ENCODE assay signal across 22 mouse cellular contexts in the genomic region with DNA sequence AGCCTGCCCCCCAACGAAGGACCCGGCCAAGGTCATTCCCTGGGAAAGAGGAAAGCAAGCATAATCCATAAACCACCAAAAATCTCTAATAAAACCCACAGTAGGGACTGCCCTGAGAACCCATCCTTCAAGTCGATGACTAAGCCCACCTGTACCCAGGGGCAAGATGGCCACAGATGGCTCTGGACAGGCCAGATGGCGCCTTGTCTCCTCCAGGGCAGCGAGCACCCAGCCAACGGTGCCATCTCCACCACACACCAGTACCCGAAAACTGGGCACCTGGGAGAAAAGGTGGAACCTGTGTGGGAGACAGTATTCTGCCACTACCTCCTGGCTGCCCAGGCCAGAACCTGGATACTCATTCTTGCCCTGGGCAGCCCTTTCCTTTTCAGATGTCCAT. TPM values are rescaled to one million over a fixed set of nuclear protein-coding genes. Genes with fewer than 3 reads are reported as not detected.
DNase-seq lines count a peak whose midpoint lies in the region; ATAC-seq and TF ChIP-seq lines count a peak whose summit lies in the region.
"Had no signal": no experiment of that assay in that cellular context is flagged by ENCODE, and none has a peak within 500 bp of the region (broad histone marks: within the 10 kb centered on the region; RNA-seq: fewer than 3 reads in every experiment).

No protein-coding gene starts in this region.

- H3K27me3 ChIP-seq in hindbrain, postnatal 0 days (ENCODE audit: insufficient read depth, low read length), result no peaks in the 10 kb centered on the region
- no peaks in the 10 kb centered on the region for H3K27me3 ChIP-seq in hindbrain, embryonic 12.5 days
- H3K27me3 ChIP-seq in myocyte (ENCODE audit: control insufficient read depth, insufficient read depth, insufficient read length), result no peaks in the 10 kb centered on the region
- no peaks in the 10 kb centered on the region for H3K27me3 ChIP-seq in hindbrain, embryonic 11.5 days (ENCODE audit: control insufficient read depth, insufficient read depth, low read length)
- H3K27me3 ChIP-seq: embryonic facial prominence, embryonic 15.5 days; forebrain, embryonic 12.5 days; hindbrain, embryonic 15.5 days had no signal

- TF ChIP-seq CTCF in hindbrain, postnatal 0 days (IDR thresholded peaks at IDR 0.05; ENCODE audit: low read depth), result no peak

- peaks cover 53% of the 10 kb centered on the region for H3K36me3 ChIP-seq in hindbrain, postnatal 0 days (ENCODE audit: insufficient read depth, low read length)
- H3K36me3 ChIP-seq in hindbrain, embryonic 12.5 days, result peaks cover 89% of the 10 kb centered on the region
- no peaks in the 10 kb centered on the region for H3K36me3 ChIP-seq in myocyte (ENCODE audit: control insufficient read depth, insufficient read depth)
- H3K36me3 ChIP-seq in hindbrain, embryonic 11.5 days (ENCODE audit: control insufficient read depth, insufficient read depth, low read length), result peaks cover 10% of the 10 kb centered on the region; the same call in 1 of the 2 replicates

- peak; percentile 58 for DNase-seq in cerebellum, adult 8-10 months
- no peak for DNase-seq in cerebellum, postnatal 4 days (ENCODE audit: low spot score in 2 of 2)
- no peak for DNase-seq in hindbrain, postnatal 0 days (ENCODE audit: low spot score)
- peak; percentile 40 to 53 for DNase-seq in cerebellum, postnatal 14 days
- DNase-seq in hindbrain, embryonic 11.5 days (ENCODE audit: low spot score), result no peak
- DNase-seq: adrenal gland, adult 8-10 months; adrenal gland, postnatal 36 days; embryo, embryonic 11 days; gastrocnemius, postnatal 14 days; heart, postnatal 10 days; kidney, adult 8-10 months had no signal

- H3K79me2 ChIP-seq in myocyte (ENCODE audit: control insufficient read depth, insufficient read depth), result no peaks in the 10 kb centered on the region

- no peaks in the 10 kb centered on the region for H3K9me3 ChIP-seq in hindbrain, postnatal 0 days (ENCODE audit: low read length)
- no peaks in the 10 kb centered on the region for H3K9me3 ChIP-seq in hindbrain, embryonic 12.5 days (replicated peaks)
- no peaks in the 10 kb centered on the region for H3K9me3 ChIP-seq in hindbrain, embryonic 11.5 days (ENCODE audit: control insufficient read depth, low read length)
- H3K9me3 ChIP-seq: embryonic facial prominence, embryonic 15.5 days; forebrain, embryonic 12.5 days; G1E; hindbrain, embryonic 15.5 days had no signal

- no peak overlapping the region for H3K27ac ChIP-seq in hindbrain, postnatal 0 days
- H3K27ac ChIP-seq in hindbrain, embryonic 12.5 days, result no peak overlapping the region
- H3K27ac ChIP-seq in hindbrain, embryonic 11.5 days (ENCODE audit: low read depth, low read length), result no peak overlapping the region
- H3K27ac ChIP-seq: embryonic facial prominence, embryonic 15.5 days; forebrain, embryonic 12.5 days; hindbrain, embryonic 15.5 days had no signal

- no peak for TF ChIP-seq POLR2A in myocyte (IDR thresholded peaks at IDR 0.05; ENCODE audit: insufficient read length, low read depth)

- H3K4me1 ChIP-seq in hindbrain, postnatal 0 days (ENCODE audit: insufficient read depth, low read length), result no peaks in the 10 kb centered on the region
- H3K4me1 ChIP-seq in hindbrain, embryonic 12.5 days, result no peaks in the 10 kb centered on the region
- H3K4me1 ChIP-seq in hindbrain, embryonic 11.5 days (replicated peaks; ENCODE audit: control insufficient read depth, insufficient read depth, low read length), result no peaks in the 10 kb centered on the region
- H3K4me1 ChIP-seq: embryonic facial prominence, embryonic 15.5 days; forebrain, embryonic 12.5 days; hindbrain, embryonic 15.5 days had no signal

- no peak overlapping the region for H3ac ChIP-seq in myocyte (ENCODE audit: control insufficient read depth, insufficient read length)

- WGBS in hindbrain, postnatal 0 days, result 89% methylated on average over 7 of the region's 7 CpGs
- WGBS in hindbrain, embryonic 12.5 days, result 93% methylated on average over 7 of the region's 7 CpGs
- 89% methylated on average over 7 of the region's 7 CpGs for WGBS in hindbrain, embryonic 11.5 days

- 0 out of 2 replicates have a peak overlapping the region, but pooled peaks have one; percentile 9 for H3K9ac ChIP-seq in hindbrain, postnatal 0 days (replicated peaks; ENCODE audit: low read length)
- no peak overlapping the region for H3K9ac ChIP-seq in hindbrain, embryonic 12.5 days
- no peak overlapping the region for H3K9ac ChIP-seq in hindbrain, embryonic 11.5 days (ENCODE audit: low read depth, low read length)
- H3K9ac ChIP-seq: embryonic facial prominence, embryonic 15.5 days; forebrain, embryonic 12.5 days; hindbrain, embryonic 15.5 days had no signal

- no peak overlapping the region for H3K4me2 ChIP-seq in hindbrain, postnatal 0 days (ENCODE audit: low read depth, low read length)
- H3K4me2 ChIP-seq in hindbrain, embryonic 12.5 days (replicated peaks), result no peak overlapping the region
- H3K4me2 ChIP-seq in myocyte (ENCODE audit: low read depth), result no peak overlapping the region
- no peak overlapping the region for H3K4me2 ChIP-seq in hindbrain, embryonic 11.5 days (replicated peaks; ENCODE audit: low read depth, low read length)
- H3K4me2 ChIP-seq: embryonic facial prominence, embryonic 15.5 days; forebrain, embryonic 12.5 days; hindbrain, embryonic 15.5 days had no signal

- ATAC-seq in hindbrain, postnatal 0 days, result no peak
- no peak for ATAC-seq in hindbrain, embryonic 12.5 days (ENCODE audit: low FRiP score)
- ATAC-seq in hindbrain, embryonic 11.5 days (ENCODE audit: low FRiP score), result no peak
- ATAC-seq: CD4-positive, CD25-positive, alpha-beta regulatory T cell, adult 4 months; forebrain, embryonic 16.5 days; inflammation-experienced regulatory T-cells, adult 6 months; intestine, postnatal 0 days had no signal

- H3K4me3 ChIP-seq in hindbrain, postnatal 0 days (ENCODE audit: low read length), result no peak overlapping the region
- H3K4me3 ChIP-seq in hindbrain, embryonic 12.5 days, result no peak overlapping the region
- H3K4me3 ChIP-seq in myocyte, result no peak overlapping the region
- H3K4me3 ChIP-seq in hindbrain, embryonic 11.5 days (ENCODE audit: low read depth, low read length), result no peak overlapping the region
- H3K4me3 ChIP-seq: embryonic facial prominence, embryonic 15.5 days; erythroblast, embryonic 14.5 days; forebrain, embryonic 12.5 days; hindbrain, embryonic 15.5 days had no signal

TF ChIP-seq in myocyte, 11 proteins besides CTCF, POLR2A, EP300 and RAD21:
- TF ChIP-seq USF1 (IDR thresholded peaks at IDR 0.05; ENCODE audit: low read depth) (no peak), POLR2AphosphoS2 (IDR thresholded peaks at IDR 0.05; ENCODE audit: insufficient read length, low read depth) (peak; percentile 26)

RNA-seq across cellular contexts. Expression of a gene that starts 9.8 kb away (rescaled TPM):
- total RNA-seq in hindbrain, postnatal 0 days (2014; rRNA removed), result 4.9 and 11.4 TPM in 2 replicates
- 8.0 and 8.2 TPM in 2 replicates for polyA plus RNA-seq in hindbrain, postnatal 0 days (2015; fragmentation: Nextera tagmentation; extraction: Ambion mirVana)
- polyA plus RNA-seq in hindbrain, embryonic 12.5 days (2016; fragmentation: Nextera tagmentation; extraction: Ambion mirVana), result 11.2 and 12.9 TPM in 2 replicates
- polyA plus RNA-seq in myocyte (2012; fragmentation: generic; extraction: Trizol), result 4.3 TPM
- polyA plus RNA-seq in hindbrain, embryonic 11.5 days (2014; fragmentation: Nextera tagmentation; extraction: Ambion mirVana), result 8.7 and 9.4 TPM in 2 replicates

RNA-seq across cellular contexts. Expression of a gene that starts 19.1 kb away (rescaled TPM):
- total RNA-seq in hindbrain, postnatal 0 days (2014; rRNA removed), result 48.2 and 64.4 TPM in 2 replicates
- 19.3 and 20.0 TPM in 2 replicates for polyA plus RNA-seq in hindbrain, postnatal 0 days (2015; fragmentation: Nextera tagmentation; extraction: Ambion mirVana)
- 21.9 and 23.5 TPM in 2 replicates for polyA plus RNA-seq in hindbrain, embryonic 12.5 days (2016; fragmentation: Nextera tagmentation; extraction: Ambion mirVana)
- 4.3 TPM for polyA plus RNA-seq in myocyte (2012; fragmentation: generic; extraction: Trizol)
- polyA plus RNA-seq in hindbrain, embryonic 11.5 days (2014; fragmentation: Nextera tagmentation; extraction: Ambion mirVana), result 8.2 and 9.5 TPM in 2 replicates

RNA-seq across cellular contexts. Expression of a gene that starts 20.8 kb away (rescaled TPM):
- total RNA-seq in hindbrain, postnatal 0 days (2014; rRNA removed), result 43.6 and 50.0 TPM in 2 replicates
- 38.7 and 40.6 TPM in 2 replicates for polyA plus RNA-seq in hindbrain, postnatal 0 days (2015; fragmentation: Nextera tagmentation; extraction: Ambion mirVana)
- 21.6 and 22.3 TPM in 2 replicates for polyA plus RNA-seq in hindbrain, embryonic 12.5 days (2016; fragmentation: Nextera tagmentation; extraction: Ambion mirVana)
- 15.1 TPM for polyA plus RNA-seq in myocyte (2012; fragmentation: generic; extraction: Trizol)
- polyA plus RNA-seq in hindbrain, embryonic 11.5 days (2014; fragmentation: Nextera tagmentation; extraction: Ambion mirVana), result 20.4 and 22.3 TPM in 2 replicates

RNA-seq across cellular contexts. Expression of a gene that starts 20.8 kb away (rescaled TPM):
- 75.5 and 87.8 TPM in 2 replicates for total RNA-seq in hindbrain, postnatal 0 days (2014; rRNA removed)
- 40.2 and 43.5 TPM in 2 replicates for polyA plus RNA-seq in hindbrain, postnatal 0 days (2015; fragmentation: Nextera tagmentation; extraction: Ambion mirVana)
- polyA plus RNA-seq in hindbrain, embryonic 12.5 days (2016; fragmentation: Nextera tagmentation; extraction: Ambion mirVana), result 54.3 and 63.2 TPM in 2 replicates
- polyA plus RNA-seq in myocyte (2012; fragmentation: generic; extraction: Trizol), result 46.1 TPM
- 40.8 and 45.7 TPM in 2 replicates for polyA plus RNA-seq in hindbrain, embryonic 11.5 days (2014; fragmentation: Nextera tagmentation; extraction: Ambion mirVana)

RNA-seq across cellular contexts. Expression of a gene that starts 25.0 kb away (rescaled TPM):
- 6.3 and 12.6 TPM in 2 replicates for total RNA-seq in hindbrain, postnatal 0 days (2014; rRNA removed)
- polyA plus RNA-seq in hindbrain, postnatal 0 days (2015; fragmentation: Nextera tagmentation; extraction: Ambion mirVana), result 3.5 and 3.6 TPM in 2 replicates
- 1.6 and 1.7 TPM in 2 replicates for polyA plus RNA-seq in hindbrain, embryonic 12.5 days (2016; fragmentation: Nextera tagmentation; extraction: Ambion mirVana)
- polyA plus RNA-seq in myocyte (2012; fragmentation: generic; extraction: Trizol), result 0.13 TPM
- polyA plus RNA-seq in hindbrain, embryonic 11.5 days (2014; fragmentation: Nextera tagmentation; extraction: Ambion mirVana), result 0.48 and 0.91 TPM in 2 replicates
- total RNA-seq: gastrocnemius, postnatal 14 days had no signal

Comparison
In these comparisons a context has a peak if more than half of its experiments do, and no peak if none do; other contexts are left out.
1. DNase-seq: peak in cerebellum, adult 8-10 months (single experiment) and cerebellum, postnatal 14 days (2 of 2); none in cerebellum, postnatal 4 days (0 of 2), hindbrain, postnatal 0 days (single experiment) and hindbrain, embryonic 11.5 days (single experiment).